Mouse (Mus musculus): ENCODE results near the gene Clcn6. TPM values are rescaled to one million over a fixed set of nuclear protein-coding genes. Genes with fewer than 3 reads are reported as not detected.

Gene Clcn6
- polyA plus RNA-seq, 1 experiment from 2014 or later: 6.2 TPM

DNA sequence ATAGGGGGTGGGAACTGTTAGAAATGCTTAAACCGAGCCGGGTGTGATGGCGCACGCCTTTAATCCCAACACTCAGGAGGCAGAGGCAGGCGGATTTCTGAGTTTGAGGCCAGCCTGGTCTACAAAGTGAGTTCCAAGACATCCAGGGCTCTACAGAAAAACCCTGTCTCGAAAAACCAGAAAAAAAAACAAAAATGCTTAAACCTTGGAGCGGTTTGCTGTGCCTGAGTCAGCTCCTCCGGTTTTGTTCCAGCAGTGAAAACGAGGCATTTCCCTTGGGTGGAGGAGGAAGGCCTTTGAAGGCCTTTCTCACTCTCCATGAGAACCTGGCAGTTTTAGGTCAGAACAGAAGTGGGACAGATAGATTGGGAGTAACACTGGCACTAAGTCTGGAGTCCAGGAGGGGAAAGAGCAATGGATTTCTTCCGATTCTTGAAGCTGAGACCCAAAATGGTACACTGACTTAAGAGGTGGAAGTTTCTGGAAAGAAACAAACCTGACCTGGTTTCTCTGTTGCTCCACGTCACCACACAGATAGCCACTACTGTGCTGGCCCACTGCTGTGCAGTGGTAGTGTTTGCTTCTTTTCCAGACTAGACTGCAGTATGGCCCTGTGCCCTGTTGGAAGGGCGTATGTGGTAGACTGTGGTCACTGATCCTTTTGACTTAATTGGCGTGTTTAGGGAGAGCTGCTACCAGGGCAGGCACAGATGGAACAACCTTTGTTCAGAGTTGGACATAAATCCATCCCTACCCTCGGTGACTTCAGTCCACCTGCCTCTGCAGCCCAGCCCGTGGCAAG, 1.6 kb upstream of the Clcn6 start:
- WGBS: 68% methylated on average over 15 of the region's 15 CpGs
- Histone ChIP-seq H3K4me3 (ENCODE audit: low read depth, low read length) (peak overlapping the region; percentile 39), H3K27me3 (ENCODE audit: control insufficient read depth, insufficient read depth, low read length) (no peaks in the 10 kb centered on the region), H3K4me1 (ENCODE audit: control insufficient read depth, insufficient read depth, low read length) (peaks cover 34% of the 10 kb centered on the region), H3K4me2 (replicated peaks; ENCODE audit: low read depth, low read length) (peak overlapping the region; percentile 64), H3K9ac (replicated peaks; ENCODE audit: low read depth, low read length) (no peak overlapping the region), H3K36me3 (ENCODE audit: control insufficient read depth, insufficient read depth, low read length) (peaks cover 7% of the 10 kb centered on the region), H3K9me3 (ENCODE audit: control insufficient read depth, low read depth, low read length) (no peaks in the 10 kb centered on the region), H3K27ac (ENCODE audit: low read length) (peak overlapping the region; percentile 81; the same call in 1 of the 2 replicates)
- ATAC-seq (ENCODE audit: insufficient number of reproducible peaks, insufficient read depth, low FRiP score, low read depth): no peak

DNA sequence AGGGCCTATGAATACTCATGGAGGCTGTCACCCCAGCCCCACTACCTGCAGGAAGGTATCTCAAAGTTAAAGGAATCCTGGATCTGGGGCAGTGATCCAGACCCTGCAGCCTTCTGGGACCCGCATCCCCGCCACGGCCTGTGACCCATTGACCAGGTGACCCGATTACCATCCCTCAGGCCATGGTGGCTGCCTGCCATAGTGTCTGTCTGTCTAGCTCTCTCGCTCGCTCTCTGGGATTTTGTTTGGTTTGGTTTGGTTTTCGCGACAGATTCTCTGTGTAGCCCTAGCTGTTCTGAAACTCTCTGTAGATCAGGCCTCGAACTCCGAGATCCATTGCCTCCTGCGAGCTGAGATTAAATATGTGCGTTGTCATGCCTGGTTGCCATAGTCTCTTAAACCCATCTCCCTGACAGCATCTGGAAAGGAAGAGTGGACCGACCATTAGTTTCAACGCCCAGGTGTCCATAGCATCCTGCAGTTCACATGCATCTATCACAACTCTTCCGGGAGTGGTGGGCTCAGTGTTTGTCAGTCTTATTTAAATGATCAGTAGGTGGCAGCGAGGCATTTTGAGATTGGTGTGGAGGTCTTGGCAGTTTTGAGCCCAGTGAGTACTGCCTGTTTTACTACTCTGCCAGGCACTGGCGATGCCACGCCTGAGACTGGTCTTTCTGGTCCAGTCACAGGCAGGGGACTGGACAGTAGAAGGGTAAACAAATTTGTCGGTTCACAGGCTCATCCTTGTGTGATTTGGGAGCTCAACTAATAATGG, 820 bp upstream of the Clcn6 start:
- peak overlapping the region; percentile 31; the same call in 1 of the 2 replicates for H3K9ac ChIP-seq (replicated peaks; ENCODE audit: low read depth, low read length)
- peaks cover 34% of the 10 kb centered on the region for H3K4me1 ChIP-seq (ENCODE audit: control insufficient read depth, insufficient read depth, low read length)
- H3K4me2 ChIP-seq (replicated peaks; ENCODE audit: low read depth, low read length): peak overlapping the region; percentile 64
- H3K27me3 ChIP-seq (ENCODE audit: control insufficient read depth, insufficient read depth, low read length): no peaks in the 10 kb centered on the region
- peak overlapping the region; percentile 78 for H3K4me3 ChIP-seq (ENCODE audit: low read depth, low read length)
- no peaks in the 10 kb centered on the region for H3K9me3 ChIP-seq (ENCODE audit: control insufficient read depth, low read depth, low read length)
- WGBS: 18% methylated on average over 19 of the region's 19 CpGs
- peaks cover 6% of the 10 kb centered on the region for H3K36me3 ChIP-seq (ENCODE audit: control insufficient read depth, insufficient read depth, low read length)
- H3K27ac ChIP-seq (ENCODE audit: low read length): peak overlapping the region; percentile 29; the same call in 1 of the 2 replicates
- ATAC-seq (ENCODE audit: insufficient number of reproducible peaks, insufficient read depth, low FRiP score, low read depth): no peak

DNA sequence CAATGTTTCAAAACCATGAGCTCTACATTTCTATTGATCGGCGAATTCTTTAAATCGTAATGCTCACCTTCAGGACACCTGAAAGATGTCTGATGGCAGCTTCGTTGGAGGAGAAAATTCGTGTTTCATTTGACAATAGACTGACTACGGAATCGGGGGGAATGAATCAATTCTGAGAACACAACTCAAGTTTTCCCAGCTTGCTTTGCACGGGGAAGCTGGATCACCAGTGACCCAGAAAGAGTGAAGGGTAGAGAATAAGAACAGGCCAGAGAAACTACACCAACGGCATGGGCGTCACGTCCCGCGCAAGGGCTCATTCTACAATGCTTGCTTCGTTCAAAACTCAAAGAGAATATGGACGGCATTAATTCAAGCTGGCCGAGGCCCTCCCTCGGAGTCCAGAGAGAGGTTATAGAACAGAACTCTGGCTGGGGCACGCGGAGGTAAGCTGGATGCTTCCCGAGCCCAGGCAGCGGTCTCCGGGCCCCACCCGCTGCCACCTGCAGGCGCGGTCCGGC, 482 bp downstream of the Clcn6 start:
- peak overlapping the region; percentile 67 for H3K4me2 ChIP-seq (replicated peaks; ENCODE audit: low read depth, low read length)
- WGBS: 9% methylated on average over 26 of the region's 26 CpGs
- H3K36me3 ChIP-seq (ENCODE audit: control insufficient read depth, insufficient read depth, low read length): peaks cover 6% of the 10 kb centered on the region
- H3K4me1 ChIP-seq (ENCODE audit: control insufficient read depth, insufficient read depth, low read length): peaks cover 34% of the 10 kb centered on the region
- peak overlapping the region; percentile 78 for H3K4me3 ChIP-seq (ENCODE audit: low read depth, low read length)
- no peak for ATAC-seq (ENCODE audit: insufficient number of reproducible peaks, insufficient read depth, low FRiP score, low read depth)
- H3K9me3 ChIP-seq (ENCODE audit: control insufficient read depth, low read depth, low read length): no peaks in the 10 kb centered on the region
- peak overlapping the region; percentile 54 for H3K9ac ChIP-seq (replicated peaks; ENCODE audit: low read depth, low read length)
- peak overlapping the region; percentile 75; the same call in 1 of the 2 replicates for H3K27ac ChIP-seq (ENCODE audit: low read length)
- no peaks in the 10 kb centered on the region for H3K27me3 ChIP-seq (ENCODE audit: control insufficient read depth, insufficient read depth, low read length)

DNA sequence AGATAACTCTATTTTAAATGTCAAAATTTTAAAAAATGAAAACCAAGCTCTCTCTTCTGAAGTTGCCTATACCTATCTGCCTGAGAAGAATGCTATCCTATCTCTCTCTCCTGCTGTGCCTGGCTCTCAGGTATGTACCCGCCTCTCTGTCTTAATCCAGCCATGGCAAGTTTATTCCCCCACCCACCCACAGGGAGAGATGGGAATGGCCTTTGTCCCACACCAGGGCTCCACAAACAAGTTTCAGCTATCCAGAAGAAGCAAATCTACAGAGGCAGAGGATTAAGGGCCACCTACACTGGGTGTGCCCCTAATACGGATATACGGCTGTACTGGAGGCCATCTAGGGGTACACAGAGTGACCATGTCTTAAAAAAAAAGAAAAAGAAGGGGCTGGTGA, 3.2 kb downstream of the Clcn6 start:
- Histone ChIP-seq H3K9ac (replicated peaks; ENCODE audit: low read depth, low read length) (no peak overlapping the region), H3K27ac (ENCODE audit: low read length) (no peak overlapping the region), H3K4me1 (ENCODE audit: control insufficient read depth, insufficient read depth, low read length) (peaks cover 22% of the 10 kb centered on the region), H3K4me3 (ENCODE audit: low read depth, low read length) (no peak overlapping the region), H3K4me2 (replicated peaks; ENCODE audit: low read depth, low read length) (no peak overlapping the region), H3K27me3 (ENCODE audit: control insufficient read depth, insufficient read depth, low read length) (no peaks in the 10 kb centered on the region), H3K9me3 (ENCODE audit: control insufficient read depth, low read depth, low read length) (no peaks in the 10 kb centered on the region), H3K36me3 (ENCODE audit: control insufficient read depth, insufficient read depth, low read length) (peaks cover 6% of the 10 kb centered on the region)
- WGBS: 84% methylated on average over 3 of the region's 3 CpGs
- no peak for ATAC-seq (ENCODE audit: insufficient number of reproducible peaks, insufficient read depth, low FRiP score, low read depth)

DNA sequence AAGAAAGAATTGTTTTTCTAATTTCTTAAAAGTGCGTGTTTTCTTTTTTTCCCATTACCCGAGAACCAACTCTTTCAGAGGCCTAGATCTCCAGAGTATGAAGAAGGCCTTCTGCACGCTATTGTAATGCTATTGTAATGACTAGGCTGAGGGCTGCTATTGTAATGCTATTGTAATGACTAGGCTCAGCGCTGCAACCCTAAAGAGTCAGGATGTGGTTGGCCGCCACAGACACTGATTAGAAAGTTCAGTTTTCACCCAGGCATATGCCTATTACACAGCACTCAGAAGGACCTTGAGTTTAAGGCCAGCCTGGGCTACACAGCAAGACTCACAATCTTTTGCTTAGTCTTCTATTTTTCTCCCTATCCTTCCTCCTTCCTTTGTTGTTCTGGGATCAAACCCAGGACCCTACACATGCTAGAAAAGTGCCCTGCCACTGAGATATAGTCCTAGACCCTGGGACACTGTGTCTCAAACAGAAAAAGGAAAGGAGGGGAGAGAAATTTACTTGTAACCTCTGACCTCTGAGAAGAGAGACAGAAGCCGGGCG, 4.7 kb downstream of the Clcn6 start:
- no peaks in the 10 kb centered on the region for H3K27me3 ChIP-seq (ENCODE audit: control insufficient read depth, insufficient read depth, low read length)
- no peak overlapping the region for H3K4me3 ChIP-seq (ENCODE audit: low read depth, low read length)
- no peak for ATAC-seq (ENCODE audit: insufficient number of reproducible peaks, insufficient read depth, low FRiP score, low read depth)
- H3K27ac ChIP-seq (ENCODE audit: low read length): no peak overlapping the region
- H3K4me1 ChIP-seq (ENCODE audit: control insufficient read depth, insufficient read depth, low read length): peaks cover 8% of the 10 kb centered on the region
- WGBS: 82% methylated on average over 7 of the region's 7 CpGs
- H3K9ac ChIP-seq (replicated peaks; ENCODE audit: low read depth, low read length): no peak overlapping the region
- no peaks in the 10 kb centered on the region for H3K9me3 ChIP-seq (ENCODE audit: control insufficient read depth, low read depth, low read length)
- H3K36me3 ChIP-seq (ENCODE audit: control insufficient read depth, insufficient read depth, low read length): peaks cover 10% of the 10 kb centered on the region
- H3K4me2 ChIP-seq (replicated peaks; ENCODE audit: low read depth, low read length): no peak overlapping the region

DNA sequence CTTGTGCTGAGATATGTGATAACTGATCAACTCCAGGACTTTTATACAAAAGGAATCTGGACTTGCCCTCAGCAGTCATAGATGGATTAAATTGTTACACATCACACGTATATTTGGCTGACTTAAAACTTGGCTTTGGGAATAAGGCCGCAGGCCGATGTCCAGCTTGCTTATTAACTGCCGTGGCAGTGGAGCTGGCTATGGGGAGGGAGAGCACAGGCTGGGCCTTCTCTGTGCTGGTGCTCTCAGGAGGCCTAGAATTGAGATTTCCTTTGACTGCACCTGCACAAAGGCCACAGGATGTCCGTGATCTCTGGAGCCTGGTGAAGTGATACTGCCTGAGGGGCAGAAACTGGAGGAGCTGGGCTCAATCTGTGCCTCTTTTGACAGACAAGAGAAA, 8.1 kb downstream of the Clcn6 start:
- H3K27ac ChIP-seq (ENCODE audit: low read length): no peak overlapping the region
- WGBS: 81% methylated on average over 5 of the region's 5 CpGs
- no peak overlapping the region for H3K9ac ChIP-seq (replicated peaks; ENCODE audit: low read depth, low read length)
- peaks cover 37% of the 10 kb centered on the region for H3K36me3 ChIP-seq (ENCODE audit: control insufficient read depth, insufficient read depth, low read length)
- H3K4me3 ChIP-seq (ENCODE audit: low read depth, low read length): no peak overlapping the region
- no peaks in the 10 kb centered on the region for H3K27me3 ChIP-seq (ENCODE audit: control insufficient read depth, insufficient read depth, low read length)
- no peak for ATAC-seq (ENCODE audit: insufficient number of reproducible peaks, insufficient read depth, low FRiP score, low read depth)
- no peak overlapping the region for H3K4me2 ChIP-seq (replicated peaks; ENCODE audit: low read depth, low read length)
- no peaks in the 10 kb centered on the region for H3K4me1 ChIP-seq (ENCODE audit: control insufficient read depth, insufficient read depth, low read length)
- no peaks in the 10 kb centered on the region for H3K9me3 ChIP-seq (ENCODE audit: control insufficient read depth, low read depth, low read length)

DNA sequence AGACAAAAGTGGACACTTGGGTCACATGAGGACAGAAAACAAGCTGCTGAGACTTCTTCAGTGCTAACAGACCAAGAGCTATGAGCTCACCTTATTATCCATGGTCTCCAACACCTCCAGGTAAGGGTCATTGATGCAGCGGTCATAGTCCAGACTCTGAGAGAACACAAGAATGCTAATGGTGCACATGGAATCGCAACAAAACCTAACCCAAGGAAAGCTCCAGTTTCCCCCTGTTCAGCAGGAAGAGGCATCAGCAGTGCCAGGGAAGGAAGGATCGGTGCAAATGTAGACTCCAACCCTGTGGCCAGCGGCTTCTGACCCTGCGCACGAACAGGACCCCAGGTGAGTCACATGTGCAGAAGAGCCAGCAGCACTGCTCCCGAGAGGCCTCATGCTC, 9.3 kb downstream of the Clcn6 start:
- no peak overlapping the region for H3K4me2 ChIP-seq (replicated peaks; ENCODE audit: low read depth, low read length)
- 95% methylated on average over 7 of the region's 7 CpGs for WGBS
- no peak overlapping the region for H3K27ac ChIP-seq (ENCODE audit: low read length)
- no peaks in the 10 kb centered on the region for H3K9me3 ChIP-seq (ENCODE audit: control insufficient read depth, low read depth, low read length)
- no peak overlapping the region for H3K4me3 ChIP-seq (ENCODE audit: low read depth, low read length)
- H3K9ac ChIP-seq (replicated peaks; ENCODE audit: low read depth, low read length): no peak overlapping the region
- no peaks in the 10 kb centered on the region for H3K27me3 ChIP-seq (ENCODE audit: control insufficient read depth, insufficient read depth, low read length)
- no peaks in the 10 kb centered on the region for H3K4me1 ChIP-seq (ENCODE audit: control insufficient read depth, insufficient read depth, low read length)
- H3K36me3 ChIP-seq (ENCODE audit: control insufficient read depth, insufficient read depth, low read length): peaks cover 41% of the 10 kb centered on the region
- ATAC-seq (ENCODE audit: insufficient number of reproducible peaks, insufficient read depth, low FRiP score, low read depth): no peak

DNA sequence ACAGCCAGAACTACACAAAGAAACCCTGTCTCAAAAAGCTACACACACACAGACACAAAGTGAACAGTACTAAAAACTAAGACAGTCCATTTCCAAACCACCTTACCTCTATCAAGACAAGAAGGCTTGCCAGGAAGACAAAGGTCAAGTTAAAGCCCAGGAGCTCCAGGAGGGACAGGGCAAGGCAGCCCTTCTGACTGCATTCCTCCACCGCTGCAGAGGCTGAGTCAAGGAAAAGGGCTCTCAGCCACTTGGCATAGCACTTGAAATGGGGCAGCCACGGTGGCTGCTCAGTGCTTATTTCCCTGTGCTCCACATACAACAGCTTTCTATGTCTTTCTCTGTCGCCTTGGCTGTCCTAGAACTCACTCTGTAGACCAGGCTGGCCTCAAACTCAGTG, 14.6 kb downstream of the Clcn6 start:
- 94% methylated on average over 3 of the region's 3 CpGs for WGBS
- peaks cover 67% of the 10 kb centered on the region for H3K36me3 ChIP-seq (ENCODE audit: control insufficient read depth, insufficient read depth, low read length)
- H3K27ac ChIP-seq (ENCODE audit: low read length): no peak overlapping the region
- no peaks in the 10 kb centered on the region for H3K4me1 ChIP-seq (ENCODE audit: control insufficient read depth, insufficient read depth, low read length)
- H3K4me2 ChIP-seq (replicated peaks; ENCODE audit: low read depth, low read length): no peak overlapping the region
- H3K9me3 ChIP-seq (ENCODE audit: control insufficient read depth, low read depth, low read length): no peaks in the 10 kb centered on the region
- no peaks in the 10 kb centered on the region for H3K27me3 ChIP-seq (ENCODE audit: control insufficient read depth, insufficient read depth, low read length)
- ATAC-seq (ENCODE audit: insufficient number of reproducible peaks, insufficient read depth, low FRiP score, low read depth): no peak
- H3K9ac ChIP-seq (replicated peaks; ENCODE audit: low read depth, low read length): no peak overlapping the region
- no peak overlapping the region for H3K4me3 ChIP-seq (ENCODE audit: low read depth, low read length)

All from stomach, embryonic 14.5 days (tissue).